In the genomic region with DNA sequence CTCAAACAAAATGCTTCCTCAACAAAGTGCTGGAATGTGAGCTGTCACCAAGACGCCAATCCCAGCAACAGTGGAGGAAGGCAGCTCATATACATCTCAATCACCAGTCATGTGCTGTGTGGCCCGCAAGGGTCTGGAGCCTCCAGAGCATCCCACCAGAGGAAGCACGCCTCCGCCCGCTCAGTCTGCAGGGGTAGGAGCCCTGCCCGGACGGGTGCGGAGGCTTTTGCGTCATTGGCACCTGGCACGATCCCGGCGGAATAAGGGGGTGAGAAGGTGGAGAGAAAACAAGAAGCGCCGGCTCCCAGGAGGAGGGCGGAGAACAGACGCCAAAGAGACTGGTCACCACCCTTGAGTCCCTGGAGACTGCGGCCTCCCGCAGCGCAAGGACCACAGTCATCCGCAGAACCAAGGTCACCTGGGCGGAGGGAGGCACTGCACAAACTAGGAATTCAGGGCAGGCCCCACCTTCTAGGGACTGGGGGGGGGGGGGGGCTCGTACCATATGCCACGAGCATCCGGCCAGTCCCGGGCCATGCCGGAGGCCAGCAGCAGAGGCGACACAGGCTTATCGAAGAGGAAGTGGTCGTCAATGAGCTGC, we compare ENCODE assay signal across 8 mouse cellular contexts. TPM values are rescaled to one million over a fixed set of nuclear protein-coding genes. Genes with fewer than 3 reads are reported as not detected.
DNase-seq lines count a peak whose midpoint lies in the region; ATAC-seq lines count a peak whose summit lies in the region.

No protein-coding gene starts in this region.

- peaks cover 46% of the 10 kb centered on the region for H3K4me1 ChIP-seq in heart, embryonic 11.5 days (ENCODE audit: control insufficient read depth, insufficient read depth, low read length)
- H3K4me1 ChIP-seq in megakaryocyte, embryonic 14.5 days: peaks cover 87% of the 10 kb centered on the region

- H3K4me2 ChIP-seq in heart, embryonic 11.5 days: peak overlapping the region; percentile 88

- no peaks in the 10 kb centered on the region for H3K36me3 ChIP-seq in heart, embryonic 11.5 days (ENCODE audit: control insufficient read depth, insufficient read depth, low read length)
- peaks cover 10% of the 10 kb centered on the region for H3K36me3 ChIP-seq in megakaryocyte, embryonic 14.5 days (replicated peaks; ENCODE audit: low read length)

- peak; percentile 9; the same call in 1 of the 2 replicates for ATAC-seq in heart, embryonic 11.5 days (replicated peaks; ENCODE audit: insufficient number of reproducible peaks, low FRiP score, low TSS enrichment)

- H3K9me3 ChIP-seq in heart, embryonic 11.5 days (replicated peaks; ENCODE audit: control insufficient read depth, low read length): no peaks in the 10 kb centered on the region
- no peaks in the 10 kb centered on the region for H3K9me3 ChIP-seq in megakaryocyte, embryonic 14.5 days

- WGBS in heart, embryonic 11.5 days (ENCODE audit: insufficient replicate concordance): 6% methylated on average over 29 of the region's 29 CpGs

- H3K27me3 ChIP-seq in heart, embryonic 11.5 days (ENCODE audit: control insufficient read depth, insufficient read depth, low read length): peaks cover 4% of the 10 kb centered on the region; the same call in 1 of the 2 replicates
- H3K27me3 ChIP-seq in megakaryocyte, embryonic 14.5 days (replicated peaks): peaks cover 43% of the 10 kb centered on the region

- DNase-seq in layer of hippocampus, adult 9-11 months: peak; percentile 54
- DNase-seq in layer of hippocampus, adult 11-12 months (ENCODE audit: low spot score): no peak
- peak; percentile 86 for DNase-seq in cerebellum, adult 8-10 months
- peak; percentile 45 to 75 for DNase-seq in kidney, postnatal 25 days
- DNase-seq in c-Kit-positive CD71-positive TER-119-positive erythroid progenitor cells, embryonic 14.5 days (ENCODE audit: low spot score): no peak
- DNase-seq in embryo, embryonic 10 days (ENCODE audit: low spot score): no peak

- H3K9ac ChIP-seq in heart, embryonic 11.5 days (ENCODE audit: low read depth, low read length): peak overlapping the region; percentile 79

- no peak overlapping the region for H3K27ac ChIP-seq in heart, embryonic 11.5 days (ENCODE audit: low read depth, low read length)

- H3K4me3 ChIP-seq in heart, embryonic 11.5 days (ENCODE audit: low read depth, low read length): peak overlapping the region; percentile 63
- peak overlapping the region; percentile 80 for H3K4me3 ChIP-seq in megakaryocyte, embryonic 14.5 days (replicated peaks)

RNA-seq across cellular contexts. Expression of a gene that starts 1.7 kb away (rescaled TPM):
- 454 and 458 TPM in 2 replicates for polyA plus RNA-seq in heart, embryonic 11.5 days (2014; fragmentation: Nextera tagmentation; extraction: Ambion mirVana)
- polyA plus RNA-seq in megakaryocyte, embryonic 14.5 days (2012; ENCODE audit: insufficient read depth, low replicate concordance): 64.6 and 102 TPM in 2 replicates

RNA-seq across cellular contexts. Expression of a gene that starts 7.4 kb away (rescaled TPM):
- 3.4 and 4.6 TPM in 2 replicates for polyA plus RNA-seq in heart, embryonic 11.5 days (2014; fragmentation: Nextera tagmentation; extraction: Ambion mirVana)
- polyA plus RNA-seq in megakaryocyte, embryonic 14.5 days (2012; ENCODE audit: insufficient read depth, low replicate concordance): 9.9 and 10.0 TPM in 2 replicates

RNA-seq across cellular contexts. Expression of a gene that starts 42.6 kb away (rescaled TPM):
- 41.8 and 42.8 TPM in 2 replicates for polyA plus RNA-seq in heart, embryonic 11.5 days (2014; fragmentation: Nextera tagmentation; extraction: Ambion mirVana)
- polyA plus RNA-seq in megakaryocyte, embryonic 14.5 days (2012; ENCODE audit: insufficient read depth, low replicate concordance): 2.5 and 4.8 TPM in 2 replicates

RNA-seq across cellular contexts. Expression of a gene that starts 42.6 kb away (rescaled TPM):
- 50.0 and 51.3 TPM in 2 replicates for polyA plus RNA-seq in heart, embryonic 11.5 days (2014; fragmentation: Nextera tagmentation; extraction: Ambion mirVana)
- 65.2 and 126 TPM in 2 replicates for polyA plus RNA-seq in megakaryocyte, embryonic 14.5 days (2012; ENCODE audit: insufficient read depth, low replicate concordance)

Comparison
In these comparisons a context has a peak if more than half of its experiments do, and no peak if none do; other contexts are left out.
1. DNase-seq: peak in layer of hippocampus, adult 9-11 months (single experiment), cerebellum, adult 8-10 months (single experiment) and kidney, postnatal 25 days (2 of 2); none in layer of hippocampus, adult 11-12 months (single experiment), c-Kit-positive CD71-positive TER-119-positive erythroid progenitor cells, embryonic 14.5 days (single experiment) and embryo, embryonic 10 days (single experiment).